Mouse (Mus musculus) cortical plate, adult 2 months (tissue): ENCODE data around the gene Usp12. TPM values are rescaled to one million over a fixed set of nuclear protein-coding genes. Genes with fewer than 3 reads are reported as not detected.

ENCODE experiments used
- H3K27ac ChIP-seq: fragments of 200-500 bp; 2 replicates; pipeline ENCODE4 v1.5.1; 2012; ENCODE audit warnings: low read length, control low read depth, inconsistent platforms; ENCODE audit not compliant: insufficient read depth
- H3K4me1 ChIP-seq: fragments of 200-500 bp; 2 replicates; pipeline ENCODE4 v1.6.1; 2011; ENCODE audit warnings: low read length; ENCODE audit not compliant: control insufficient read depth, insufficient read depth
- H3K4me3 ChIP-seq: fragments of 200-500 bp; 2 replicates; pipeline ENCODE4 v1.5.1; 2011; ENCODE audit warnings: mild to moderate bottlenecking, low read length, control low read depth; ENCODE audit not compliant: insufficient read depth
- CTCF ChIP-seq: fragments of 200-500 bp; IDR thresholded peaks from 2 replicates; pipeline ENCODE4 v1.5.1; 2011; ENCODE audit warnings: mild to moderate bottlenecking, control low read depth, low read length; ENCODE audit not compliant: insufficient read depth; ENCODE audit errors: extremely low read depth
- POLR2A ChIP-seq: fragments of 200-500 bp; IDR thresholded peaks from 2 replicates; pipeline ENCODE4 v1.6.1; 2011; ENCODE audit warnings: mild to moderate bottlenecking, low read length, control low read depth; ENCODE audit not compliant: insufficient read depth; ENCODE audit errors: extremely low read depth
- polyA plus RNA-seq: library from polyadenylated mRNA; depleted of rRNA; stranded (reverse); fragments of >200 nt; gene quantifications from 2 replicates; pipeline ENCODE4 v1.2.3, GENCODE M21; 2012; rRNA removed

Gene Usp12
- polyA plus RNA-seq, 1 experiment: 31.0 TPM

GRCm38 (mm10) chr5:146687541-146688313, 107.1 kb downstream of the Usp12 start:
- Histone ChIP-seq H3K4me1 (no peaks in the 10 kb centered on the region), H3K4me3 (no peak overlapping the region), H3K27ac (no peak overlapping the region)
- TF ChIP-seq POLR2A (no peak), CTCF (no peak)

- H3K27ac ChIP-seq: no peak overlapping the region
- no peak overlapping the region for H3K4me3 ChIP-seq
- no peaks in the 10 kb centered on the region for H3K4me1 ChIP-seq
- TF ChIP-seq POLR2A: no peak
- TF ChIP-seq CTCF: no peak
Observed at GRCm38 (mm10) chr5:146686954-146687353, 107.9 kb downstream of the Usp12 start.

Other genes with a start within 250 kb of the Usp12 start
- not detected in 2 replicates for gene Gm3415, start 238.9 kb downstream of the Usp12 start, polyA plus RNA-seq
- 37.7 and 41.2 TPM in 2 replicates for gene Gpr12, start 209.8 kb downstream of the Usp12 start, polyA plus RNA-seq
- gene Rpl21, start 37.9 kb upstream of the Usp12 start, polyA plus RNA-seq: 381 and 420 TPM in 2 replicates
- gene Rasl11a, start 50.1 kb upstream of the Usp12 start, polyA plus RNA-seq: 3.8 and 5.4 TPM in 2 replicates
- gene Gtf3a, start 153.7 kb upstream of the Usp12 start, polyA plus RNA-seq: 53.7 and 55.6 TPM in 2 replicates
- gene Mtif3, start 168.8 kb upstream of the Usp12 start, polyA plus RNA-seq: 20.3 and 20.7 TPM in 2 replicates